Mouse (Mus musculus): ENCODE measurements around the gene Tmem102. TPM values are rescaled to one million over a fixed set of nuclear protein-coding genes. Genes with fewer than 3 reads are reported as not detected.
A peak's percentile ranks its signal among the peaks of the same experiment; 100 is the strongest.

Tmem102 gene
- polyA plus RNA-seq, 1 experiment from 2014 or later, result 1.0 TPM

DNA sequence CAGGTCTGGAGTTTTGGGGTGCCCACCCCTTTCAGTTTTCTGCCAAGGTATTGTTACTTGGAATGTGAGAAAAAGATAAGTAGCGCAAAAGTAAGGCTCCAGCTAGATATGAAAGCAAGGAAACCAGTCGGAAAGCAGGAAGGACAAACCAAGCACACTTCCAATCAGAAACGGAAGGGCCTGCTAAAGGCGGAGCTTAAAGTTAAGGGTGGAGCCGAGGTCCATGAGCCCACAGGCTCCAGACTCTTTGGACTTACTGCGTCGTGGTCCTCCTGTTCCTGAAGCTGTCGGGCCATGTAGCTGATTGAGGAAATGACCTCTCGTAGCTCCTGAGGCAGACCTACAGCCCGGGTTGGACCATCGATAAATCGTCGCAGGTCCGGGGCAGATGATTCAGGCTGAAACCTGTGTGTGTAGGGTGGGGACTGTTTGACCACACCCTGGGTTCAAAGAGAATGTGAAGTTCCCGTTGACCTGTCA, 20.6 kb downstream of the Tmem102 start:
- H3K9me3 ChIP-seq (replicated peaks; ENCODE audit: control insufficient read depth, low read length), result no peaks in the 10 kb centered on the region
- H3K9ac ChIP-seq (ENCODE audit: low read depth, low read length), result peak overlapping the region; percentile 27; the same call in 1 of the 2 replicates
- H3K27me3 ChIP-seq (ENCODE audit: control insufficient read depth, insufficient read depth, low read depth, low read length), result peaks cover 6% of the 10 kb centered on the region
- ATAC-seq (ENCODE audit: low read depth), result peak; percentile 81
- no peaks in the 10 kb centered on the region for H3K36me3 ChIP-seq (ENCODE audit: control insufficient read depth, insufficient read depth)
- peak overlapping the region; percentile 50 for H3K4me3 ChIP-seq (ENCODE audit: low read depth, low read length)
- H3K4me1 ChIP-seq (ENCODE audit: control insufficient read depth, low read depth, low read length), result peaks cover 12% of the 10 kb centered on the region
- H3K27ac ChIP-seq (ENCODE audit: low read length), result no peak overlapping the region
- peak overlapping the region; percentile 68 for H3K4me2 ChIP-seq (ENCODE audit: low read depth, low read length)
- 14% methylated on average over 15 of the region's 15 CpGs for WGBS (ENCODE audit: insufficient replicate concordance)

DNA sequence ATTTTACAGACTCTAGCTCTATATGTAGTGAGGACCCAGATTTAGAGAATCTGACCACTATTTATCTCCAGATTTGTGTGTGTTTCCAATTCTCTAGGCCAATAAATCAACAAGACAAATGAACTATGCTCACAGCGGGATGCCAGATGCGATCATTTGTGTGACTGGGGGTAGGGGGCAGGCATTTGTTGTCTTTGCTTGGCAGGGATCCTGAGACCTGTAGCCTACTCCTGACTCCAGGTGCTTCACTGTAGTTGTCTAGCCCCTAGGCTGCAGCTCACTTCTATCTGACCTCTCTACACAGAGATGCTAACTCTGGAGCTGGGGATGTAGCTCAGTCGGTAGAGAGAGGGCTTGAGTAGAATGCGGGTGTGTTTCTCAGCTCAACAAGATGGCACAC, 23.6 kb downstream of the Tmem102 start:
- no peak for ATAC-seq (ENCODE audit: low read depth)
- H3K9me3 ChIP-seq (replicated peaks; ENCODE audit: control insufficient read depth, low read length), result no peaks in the 10 kb centered on the region
- peaks cover 13% of the 10 kb centered on the region for H3K27me3 ChIP-seq (ENCODE audit: control insufficient read depth, insufficient read depth, low read depth, low read length)
- H3K36me3 ChIP-seq (ENCODE audit: control insufficient read depth, insufficient read depth), result no peaks in the 10 kb centered on the region
- peaks cover 12% of the 10 kb centered on the region for H3K4me1 ChIP-seq (ENCODE audit: control insufficient read depth, low read depth, low read length)
- 45% methylated on average over 4 of the region's 4 CpGs for WGBS (ENCODE audit: insufficient replicate concordance)
- no peak overlapping the region for H3K4me3 ChIP-seq (ENCODE audit: low read depth, low read length)
- H3K27ac ChIP-seq (ENCODE audit: low read length), result no peak overlapping the region
- H3K9ac ChIP-seq (ENCODE audit: low read depth, low read length), result no peak overlapping the region
- no peak overlapping the region for H3K4me2 ChIP-seq (ENCODE audit: low read depth, low read length)

DNA sequence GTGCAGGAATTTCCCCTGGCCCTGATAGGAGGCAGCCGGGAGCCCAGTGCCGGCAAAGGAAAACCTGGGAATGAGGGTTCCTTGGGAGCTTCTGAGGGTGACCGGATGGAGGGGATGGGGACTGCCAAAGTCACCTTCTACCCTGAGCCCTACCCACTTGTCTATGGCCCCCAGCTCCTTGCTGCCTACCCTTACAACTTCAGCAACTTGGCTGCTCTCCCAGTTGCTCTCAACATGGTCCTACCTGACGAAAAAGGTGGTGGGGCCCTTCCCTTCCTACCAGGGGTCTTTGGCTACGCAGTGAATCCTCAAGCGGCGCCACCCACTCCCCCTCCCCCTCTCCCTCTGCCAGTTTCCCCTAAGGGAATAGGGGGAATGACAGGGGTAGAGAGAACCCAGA, 26.4 kb downstream of the Tmem102 start:
- H3K36me3 ChIP-seq (ENCODE audit: control insufficient read depth, insufficient read depth), result no peaks in the 10 kb centered on the region
- H3K9me3 ChIP-seq (replicated peaks; ENCODE audit: control insufficient read depth, low read length), result no peaks in the 10 kb centered on the region
- WGBS (ENCODE audit: insufficient replicate concordance), result 61% methylated on average over 7 of the region's 7 CpGs
- H3K27ac ChIP-seq (ENCODE audit: low read length), result no peak overlapping the region
- H3K27me3 ChIP-seq (ENCODE audit: control insufficient read depth, insufficient read depth, low read depth, low read length), result peaks cover 13% of the 10 kb centered on the region
- no peak overlapping the region for H3K4me3 ChIP-seq (ENCODE audit: low read depth, low read length)
- no peak for ATAC-seq (ENCODE audit: low read depth)
- H3K4me2 ChIP-seq (ENCODE audit: low read depth, low read length), result no peak overlapping the region
- H3K9ac ChIP-seq (ENCODE audit: low read depth, low read length), result no peak overlapping the region
- H3K4me1 ChIP-seq (ENCODE audit: control insufficient read depth, low read depth, low read length), result no peaks in the 10 kb centered on the region; the same call in 1 of the 2 replicates

DNA sequence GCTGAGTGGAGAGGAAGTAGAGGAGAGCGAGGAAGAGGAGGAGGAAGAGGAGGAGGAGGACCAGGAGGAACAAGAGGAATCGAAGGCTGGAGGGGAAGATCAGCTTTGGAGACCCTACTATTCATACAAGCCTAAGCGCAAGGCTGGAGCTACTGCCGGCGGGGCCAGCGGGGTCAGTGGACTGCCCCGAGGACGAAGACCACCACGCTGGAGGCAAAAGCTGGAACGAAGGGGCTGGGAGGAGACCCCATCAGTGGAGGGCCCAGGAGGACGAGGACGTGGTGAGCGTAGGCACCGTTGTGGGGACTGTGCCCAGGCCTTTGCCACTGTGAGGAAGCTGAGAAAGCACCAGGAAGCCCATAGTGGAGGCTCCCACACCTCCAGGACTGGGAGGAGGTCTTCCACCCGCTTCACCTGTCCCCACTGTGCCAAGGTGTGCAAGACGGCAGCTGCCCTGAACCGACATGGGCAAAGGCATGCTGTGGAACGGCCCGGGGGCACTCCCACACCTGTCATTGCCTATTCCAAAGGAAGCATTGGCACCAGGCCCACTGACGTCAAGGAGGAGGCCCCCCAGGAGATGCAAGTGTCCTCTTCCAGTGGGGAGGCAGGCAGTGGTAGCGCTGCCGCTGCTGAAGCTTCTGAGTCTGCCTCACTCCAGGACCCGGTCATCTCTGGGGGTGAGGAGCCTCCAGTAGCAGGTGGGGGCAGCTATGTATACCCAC, 27.0 kb downstream of the Tmem102 start:
- H3K4me1 ChIP-seq (ENCODE audit: control insufficient read depth, low read depth, low read length), result no peaks in the 10 kb centered on the region
- ATAC-seq (ENCODE audit: low read depth), result no peak
- H3K9me3 ChIP-seq (replicated peaks; ENCODE audit: control insufficient read depth, low read length), result no peaks in the 10 kb centered on the region
- H3K4me3 ChIP-seq (ENCODE audit: low read depth, low read length), result no peak overlapping the region
- H3K36me3 ChIP-seq (ENCODE audit: control insufficient read depth, insufficient read depth), result no peaks in the 10 kb centered on the region
- H3K4me2 ChIP-seq (ENCODE audit: low read depth, low read length), result no peak overlapping the region
- WGBS (ENCODE audit: insufficient replicate concordance), result 52% methylated on average over 23 of the region's 23 CpGs
- no peak overlapping the region for H3K9ac ChIP-seq (ENCODE audit: low read depth, low read length)
- H3K27me3 ChIP-seq (ENCODE audit: control insufficient read depth, insufficient read depth, low read depth, low read length), result peaks cover 13% of the 10 kb centered on the region
- no peak overlapping the region for H3K27ac ChIP-seq (ENCODE audit: low read length)

DNA sequence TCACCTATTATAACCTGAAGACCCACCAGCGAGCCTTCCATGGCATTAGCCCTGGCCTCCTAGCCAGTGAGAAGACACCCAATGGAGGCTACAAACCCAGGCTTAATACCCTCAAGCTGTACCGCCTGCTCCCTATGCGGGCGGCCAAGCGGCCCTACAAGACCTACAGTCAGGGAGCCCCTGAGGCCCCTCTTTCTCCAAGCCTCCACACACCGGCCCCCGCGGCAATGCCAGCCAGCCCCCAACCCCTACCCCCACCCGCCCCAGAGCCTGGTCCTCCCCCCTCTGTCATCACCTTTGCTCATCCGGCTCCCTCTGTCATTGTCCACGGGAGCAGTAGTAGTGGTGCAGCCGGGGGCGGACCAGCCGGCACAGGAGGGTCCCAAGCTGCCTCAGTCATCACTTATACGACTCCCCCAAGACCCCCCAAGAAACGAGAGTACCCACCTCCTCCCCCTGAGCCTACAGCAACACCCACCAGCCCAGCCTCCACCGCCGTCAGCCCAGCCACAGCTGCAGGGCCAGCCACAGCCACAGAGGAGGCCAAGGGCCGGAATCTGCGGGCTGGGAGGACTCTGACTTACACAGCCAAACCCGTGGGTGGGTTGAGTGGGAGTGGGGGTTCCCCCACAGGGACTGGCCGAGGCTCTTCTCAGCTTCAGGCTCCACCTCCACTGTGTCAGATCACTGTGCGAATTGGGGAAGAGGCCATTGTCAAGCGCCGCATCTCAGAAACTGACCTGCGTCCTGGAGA, 27.7 kb downstream of the Tmem102 start:
- Histone ChIP-seq H3K4me1 (ENCODE audit: control insufficient read depth, low read depth, low read length) (no peaks in the 10 kb centered on the region), H3K9ac (ENCODE audit: low read depth, low read length) (no peak overlapping the region), H3K4me3 (ENCODE audit: low read depth, low read length) (no peak overlapping the region), H3K4me2 (ENCODE audit: low read depth, low read length) (no peak overlapping the region), H3K27ac (ENCODE audit: low read length) (no peak overlapping the region), H3K9me3 (replicated peaks; ENCODE audit: control insufficient read depth, low read length) (no peaks in the 10 kb centered on the region), H3K36me3 (ENCODE audit: control insufficient read depth, insufficient read depth) (no peaks in the 10 kb centered on the region), H3K27me3 (ENCODE audit: control insufficient read depth, insufficient read depth, low read depth, low read length) (peaks cover 13% of the 10 kb centered on the region)
- WGBS (ENCODE audit: insufficient replicate concordance), result 51% methylated on average over 26 of the region's 26 CpGs
- ATAC-seq (ENCODE audit: low read depth), result no peak

DNA sequence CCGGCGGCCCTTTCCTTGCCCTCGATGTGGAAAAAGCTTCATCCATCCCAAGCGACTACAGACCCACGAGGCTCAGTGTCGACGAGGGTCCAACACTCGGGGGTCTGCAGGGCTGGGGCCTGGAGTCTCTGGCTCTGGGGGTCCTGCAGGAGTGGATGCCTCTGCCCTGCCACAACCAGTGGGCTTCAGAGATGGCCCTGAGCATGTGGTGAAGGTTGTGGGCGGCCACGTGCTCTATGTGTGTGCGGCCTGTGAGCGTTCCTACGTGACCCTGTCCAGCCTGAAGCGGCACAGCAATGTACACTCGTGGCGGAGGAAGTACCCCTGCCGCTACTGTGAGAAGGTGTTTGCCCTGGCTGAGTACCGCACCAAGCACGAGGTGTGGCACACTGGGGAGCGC, 28.9 kb downstream of the Tmem102 start:
- no peak for ATAC-seq (ENCODE audit: low read depth)
- H3K4me3 ChIP-seq (ENCODE audit: low read depth, low read length), result no peak overlapping the region
- no peak overlapping the region for H3K4me2 ChIP-seq (ENCODE audit: low read depth, low read length)
- no peaks in the 10 kb centered on the region for H3K36me3 ChIP-seq (ENCODE audit: control insufficient read depth, insufficient read depth)
- H3K27me3 ChIP-seq (ENCODE audit: control insufficient read depth, insufficient read depth, low read depth, low read length), result peaks cover 10% of the 10 kb centered on the region
- WGBS (ENCODE audit: insufficient replicate concordance), result 75% methylated on average over 19 of the region's 20 CpGs
- H3K4me1 ChIP-seq (ENCODE audit: control insufficient read depth, low read depth, low read length), result no peaks in the 10 kb centered on the region
- no peak overlapping the region for H3K27ac ChIP-seq (ENCODE audit: low read length)
- no peak overlapping the region for H3K9ac ChIP-seq (ENCODE audit: low read depth, low read length)
- H3K9me3 ChIP-seq (replicated peaks; ENCODE audit: control insufficient read depth, low read length), result no peaks in the 10 kb centered on the region

DNA sequence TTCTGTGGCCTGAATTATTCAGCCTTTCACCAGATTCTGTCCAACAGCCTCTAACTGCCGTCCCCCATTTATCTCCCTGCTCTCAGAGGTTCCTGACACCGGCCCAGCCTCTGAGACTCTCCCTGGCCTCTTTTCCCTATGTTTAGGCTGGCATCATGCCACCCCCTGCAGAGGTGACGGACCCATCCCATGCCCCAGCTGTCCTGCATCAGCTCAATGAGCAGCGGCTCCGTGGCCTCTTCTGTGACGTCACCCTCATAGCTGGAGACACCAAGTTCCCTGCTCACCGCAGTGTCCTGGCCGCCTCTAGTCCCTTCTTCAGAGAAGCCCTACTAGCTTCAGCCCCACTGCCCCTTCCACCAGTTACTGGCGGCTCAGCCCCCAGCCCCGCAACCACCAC, 29.7 kb downstream of the Tmem102 start:
- peaks cover 8% of the 10 kb centered on the region for H3K27me3 ChIP-seq (ENCODE audit: control insufficient read depth, insufficient read depth, low read depth, low read length)
- 67% methylated on average over 10 of the region's 10 CpGs for WGBS (ENCODE audit: insufficient replicate concordance)
- H3K4me1 ChIP-seq (ENCODE audit: control insufficient read depth, low read depth, low read length), result no peaks in the 10 kb centered on the region

DNA sequence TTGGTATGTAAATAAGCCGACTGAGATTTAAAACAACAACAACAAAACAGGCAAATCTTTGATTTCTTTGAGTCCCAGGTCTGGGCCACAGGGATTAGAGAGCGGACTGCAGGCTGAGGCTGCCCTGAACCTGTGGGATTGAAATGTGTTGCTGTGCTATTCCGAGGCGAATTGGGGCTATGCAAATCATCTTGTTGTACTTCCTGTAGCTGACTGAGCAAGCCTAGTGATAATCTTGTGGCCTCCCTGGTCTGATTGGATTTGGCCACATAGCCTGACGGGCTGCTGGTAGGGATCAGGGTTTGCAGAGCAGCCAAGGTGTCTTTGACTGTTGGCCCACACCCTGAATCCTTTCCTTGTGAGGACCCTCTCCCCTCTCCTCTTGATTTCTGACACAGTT, 30.5 kb downstream of the Tmem102 start:
- no peak overlapping the region for H3K27ac ChIP-seq (ENCODE audit: low read length)
- H3K27me3 ChIP-seq (ENCODE audit: control insufficient read depth, insufficient read depth, low read depth, low read length), result peaks cover 7% of the 10 kb centered on the region
- H3K36me3 ChIP-seq (ENCODE audit: control insufficient read depth, insufficient read depth), result no peaks in the 10 kb centered on the region
- H3K9me3 ChIP-seq (replicated peaks; ENCODE audit: control insufficient read depth, low read length), result no peaks in the 10 kb centered on the region
- H3K4me1 ChIP-seq (ENCODE audit: control insufficient read depth, low read depth, low read length), result no peaks in the 10 kb centered on the region
- no peak for ATAC-seq (ENCODE audit: low read depth)
- no peak overlapping the region for H3K9ac ChIP-seq (ENCODE audit: low read depth, low read length)
- WGBS (ENCODE audit: insufficient replicate concordance), result 34% methylated on average over 5 of the region's 5 CpGs
- no peak overlapping the region for H3K4me2 ChIP-seq (ENCODE audit: low read depth, low read length)
- no peak overlapping the region for H3K4me3 ChIP-seq (ENCODE audit: low read depth, low read length)

More for the DNA sequence above, 29.7 kb downstream of the Tmem102 start:
- Histone ChIP-seq H3K27ac (ENCODE audit: low read length) (no peak overlapping the region), H3K36me3 (ENCODE audit: control insufficient read depth, insufficient read depth) (no peaks in the 10 kb centered on the region), H3K4me2 (ENCODE audit: low read depth, low read length) (no peak overlapping the region), H3K9ac (ENCODE audit: low read depth, low read length) (no peak overlapping the region), H3K9me3 (replicated peaks; ENCODE audit: control insufficient read depth, low read length) (no peaks in the 10 kb centered on the region), H3K4me3 (ENCODE audit: low read depth, low read length) (no peak overlapping the region)
- ATAC-seq (ENCODE audit: low read depth), result no peak

DNA sequence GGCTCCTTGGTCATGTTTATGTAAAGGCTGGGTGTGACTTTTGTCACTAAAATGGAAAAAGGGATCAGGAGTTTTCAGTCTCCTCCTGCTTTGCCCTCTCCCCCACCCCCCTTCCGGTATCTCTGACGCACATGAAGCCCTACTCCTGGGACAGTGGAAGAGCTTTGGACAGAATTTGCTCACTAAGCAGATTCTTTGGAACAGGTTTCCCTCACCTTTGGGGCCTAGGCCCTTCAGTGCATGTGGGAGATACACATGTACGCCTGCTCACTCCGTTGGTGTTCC, 37.9 kb downstream of the Tmem102 start:
- peaks cover 11% of the 10 kb centered on the region for H3K4me1 ChIP-seq (ENCODE audit: control insufficient read depth, low read depth, low read length)
- no peaks in the 10 kb centered on the region for H3K9me3 ChIP-seq (replicated peaks; ENCODE audit: control insufficient read depth, low read length)
- H3K4me3 ChIP-seq (ENCODE audit: low read depth, low read length), result no peak overlapping the region
- H3K36me3 ChIP-seq (ENCODE audit: control insufficient read depth, insufficient read depth), result no peaks in the 10 kb centered on the region
- H3K27me3 ChIP-seq (ENCODE audit: control insufficient read depth, insufficient read depth, low read depth, low read length), result 0 out of 2 replicates have a peak, but pooled peaks cover 4% of the 10 kb centered on the region
- H3K27ac ChIP-seq (ENCODE audit: low read length), result no peak overlapping the region
- H3K9ac ChIP-seq (ENCODE audit: low read depth, low read length), result no peak overlapping the region
- 55% methylated on average over 4 of the region's 4 CpGs for WGBS (ENCODE audit: insufficient replicate concordance)
- ATAC-seq (ENCODE audit: low read depth), result no peak
- H3K4me2 ChIP-seq (ENCODE audit: low read depth, low read length), result no peak overlapping the region

Data from liver, embryonic 16.5 days (tissue).